Mouse (Mus musculus): ENCODE measurements at regions not wholly inside any gene's neighbourhood (a gene's known extent, or its start where the extent isn't known, plus 50 kb on each side); places are given as distances from the start of the nearest gene placed in this dataset.

- no peaks in the 10 kb centered on the region for H3K36me3 ChIP-seq (ENCODE audit: control insufficient read depth, insufficient read depth, low read length)
- no peaks in the 10 kb centered on the region for H3K27me3 ChIP-seq (ENCODE audit: control insufficient read depth, insufficient read depth, low read length)
- no peak overlapping the region for H3K27ac ChIP-seq (replicated peaks; ENCODE audit: low read depth, low read length)
- H3K4me3 ChIP-seq (replicated peaks; ENCODE audit: low read depth, low read length), result no peak overlapping the region
- ATAC-seq (ENCODE audit: low FRiP score, low TSS enrichment), result no peak
- H3K9me3 ChIP-seq (ENCODE audit: control insufficient read depth, low read length), result no peaks in the 10 kb centered on the region
- H3K4me1 ChIP-seq (ENCODE audit: control insufficient read depth, insufficient read depth, low read length), result no peaks in the 10 kb centered on the region
- no peak for DNase-seq
- 89% methylated on average over 2 of the region's 2 CpGs for WGBS
- no peak overlapping the region for H3K9ac ChIP-seq (replicated peaks; ENCODE audit: low read length)
- no peak overlapping the region for H3K4me2 ChIP-seq (ENCODE audit: low read length)
Measured at GRCm38 (mm10) chr8:7964276-7964675, 696.8 kb downstream of the Efnb2 start.

GRCm38 (mm10) chr8:7956745-7957144 is 704.3 kb downstream of the Efnb2 start:
- no peak overlapping the region for H3K4me2 ChIP-seq (ENCODE audit: low read length)
- H3K36me3 ChIP-seq (ENCODE audit: control insufficient read depth, insufficient read depth, low read length), result no peaks in the 10 kb centered on the region
- H3K9ac ChIP-seq (replicated peaks; ENCODE audit: low read length), result no peak overlapping the region
- DNase-seq (no peak), ATAC-seq (ENCODE audit: low FRiP score, low TSS enrichment) (no peak)
- H3K9me3 ChIP-seq (ENCODE audit: control insufficient read depth, low read length), result no peaks in the 10 kb centered on the region
- H3K27ac ChIP-seq (replicated peaks; ENCODE audit: low read depth, low read length), result no peak overlapping the region
- no peak overlapping the region for H3K4me3 ChIP-seq (replicated peaks; ENCODE audit: low read depth, low read length)
- H3K4me1 ChIP-seq (ENCODE audit: control insufficient read depth, insufficient read depth, low read length), result no peaks in the 10 kb centered on the region
- H3K27me3 ChIP-seq (ENCODE audit: control insufficient read depth, insufficient read depth, low read length), result peaks cover 3% of the 10 kb centered on the region; the same call in 1 of the 2 replicates

- no peak overlapping the region for H3K4me2 ChIP-seq (ENCODE audit: low read length)
- no peak for ATAC-seq (ENCODE audit: low FRiP score, low TSS enrichment)
- DNase-seq, result no peak
- no peaks in the 10 kb centered on the region for H3K9me3 ChIP-seq (ENCODE audit: control insufficient read depth, low read length)
- H3K4me1 ChIP-seq (ENCODE audit: control insufficient read depth, insufficient read depth, low read length), result no peaks in the 10 kb centered on the region
- 90% methylated on average over 3 of the region's 3 CpGs for WGBS
- no peak overlapping the region for H3K9ac ChIP-seq (replicated peaks; ENCODE audit: low read length)
- peaks cover 3% of the 10 kb centered on the region; the same call in 1 of the 2 replicates for H3K27me3 ChIP-seq (ENCODE audit: control insufficient read depth, insufficient read depth, low read length)
- no peaks in the 10 kb centered on the region for H3K36me3 ChIP-seq (ENCODE audit: control insufficient read depth, insufficient read depth, low read length)
- no peak overlapping the region for H3K27ac ChIP-seq (replicated peaks; ENCODE audit: low read depth, low read length)
- H3K4me3 ChIP-seq (replicated peaks; ENCODE audit: low read depth, low read length), result no peak overlapping the region
Measured at GRCm38 (mm10) chr8:7954851-7955250, 706.2 kb downstream of the Efnb2 start.

GRCm38 (mm10) chr8:7945966-7946775 is 714.9 kb downstream of the Efnb2 start:
- no peaks in the 10 kb centered on the region for H3K9me3 ChIP-seq (ENCODE audit: control insufficient read depth, low read length)
- 59% methylated on average over 10 of the region's 10 CpGs for WGBS
- H3K27ac ChIP-seq (replicated peaks; ENCODE audit: low read depth, low read length), result no peak overlapping the region
- H3K36me3 ChIP-seq (ENCODE audit: control insufficient read depth, insufficient read depth, low read length), result no peaks in the 10 kb centered on the region
- DNase-seq (peak; percentile 57), ATAC-seq (ENCODE audit: low FRiP score, low TSS enrichment) (peak; percentile 78)
- no peak overlapping the region for H3K9ac ChIP-seq (replicated peaks; ENCODE audit: low read length)
- H3K4me3 ChIP-seq (replicated peaks; ENCODE audit: low read depth, low read length), result no peak overlapping the region
- H3K4me2 ChIP-seq (ENCODE audit: low read length), result no peak overlapping the region
- H3K27me3 ChIP-seq (ENCODE audit: control insufficient read depth, insufficient read depth, low read length), result no peaks in the 10 kb centered on the region
- H3K4me1 ChIP-seq (ENCODE audit: control insufficient read depth, insufficient read depth, low read length), result no peaks in the 10 kb centered on the region

- no peak overlapping the region for H3K9ac ChIP-seq (replicated peaks; ENCODE audit: low read length)
- no peaks in the 10 kb centered on the region for H3K9me3 ChIP-seq (ENCODE audit: control insufficient read depth, low read length)
- H3K36me3 ChIP-seq (ENCODE audit: control insufficient read depth, insufficient read depth, low read length), result no peaks in the 10 kb centered on the region
- no peak for ATAC-seq (ENCODE audit: low FRiP score, low TSS enrichment)
- no peaks in the 10 kb centered on the region for H3K27me3 ChIP-seq (ENCODE audit: control insufficient read depth, insufficient read depth, low read length)
- WGBS, result 90% methylated on average over 2 of the region's 2 CpGs
- H3K4me2 ChIP-seq (ENCODE audit: low read length), result no peak overlapping the region
- DNase-seq, result no peak
- no peak overlapping the region for H3K27ac ChIP-seq (replicated peaks; ENCODE audit: low read depth, low read length)
- no peak overlapping the region for H3K4me3 ChIP-seq (replicated peaks; ENCODE audit: low read depth, low read length)
- H3K4me1 ChIP-seq (ENCODE audit: control insufficient read depth, insufficient read depth, low read length), result no peaks in the 10 kb centered on the region
Measured at GRCm38 (mm10) chr8:7936596-7936995, 724.4 kb downstream of the Efnb2 start.

GRCm38 (mm10) chr8:7919416-7919815 is 741.6 kb downstream of the Efnb2 start:
- ATAC-seq (ENCODE audit: low FRiP score, low TSS enrichment), result no peak
- H3K4me1 ChIP-seq (ENCODE audit: control insufficient read depth, insufficient read depth, low read length), result no peaks in the 10 kb centered on the region
- 84% methylated on average over 8 of the region's 8 CpGs for WGBS

GRCm38 (mm10) chr8:7894338-7894737 is 766.7 kb downstream of the Efnb2 start:
- no peak for DNase-seq
- Histone ChIP-seq H3K27me3 (ENCODE audit: control insufficient read depth, insufficient read depth, low read length) (no peaks in the 10 kb centered on the region), H3K4me1 (ENCODE audit: control insufficient read depth, insufficient read depth, low read length) (no peaks in the 10 kb centered on the region), H3K27ac (replicated peaks; ENCODE audit: low read depth, low read length) (no peak overlapping the region), H3K36me3 (ENCODE audit: control insufficient read depth, insufficient read depth, low read length) (no peaks in the 10 kb centered on the region), H3K4me2 (ENCODE audit: low read length) (no peak overlapping the region), H3K9ac (replicated peaks; ENCODE audit: low read length) (no peak overlapping the region), H3K9me3 (ENCODE audit: control insufficient read depth, low read length) (no peaks in the 10 kb centered on the region), H3K4me3 (replicated peaks; ENCODE audit: low read depth, low read length) (no peak overlapping the region)
- 79% methylated on average over 3 of the region's 3 CpGs for WGBS
- ATAC-seq (ENCODE audit: low FRiP score, low TSS enrichment), result no peak

More at GRCm38 (mm10) chr8:7919416-7919815, 741.6 kb downstream of the Efnb2 start:
- no peaks in the 10 kb centered on the region for H3K9me3 ChIP-seq (ENCODE audit: control insufficient read depth, low read length)
- H3K36me3 ChIP-seq (ENCODE audit: control insufficient read depth, insufficient read depth, low read length), result no peaks in the 10 kb centered on the region
- no peak overlapping the region for H3K9ac ChIP-seq (replicated peaks; ENCODE audit: low read length)
- H3K4me3 ChIP-seq (replicated peaks; ENCODE audit: low read depth, low read length), result no peak overlapping the region
- H3K4me2 ChIP-seq (ENCODE audit: low read length), result no peak overlapping the region
- H3K27me3 ChIP-seq (ENCODE audit: control insufficient read depth, insufficient read depth, low read length), result no peaks in the 10 kb centered on the region
- no peak overlapping the region for H3K27ac ChIP-seq (replicated peaks; ENCODE audit: low read depth, low read length)
- no peak for DNase-seq

GRCm38 (mm10) chr8:7853169-7853568 is 807.9 kb downstream of the Efnb2 start:
- Histone ChIP-seq H3K4me1 (ENCODE audit: control insufficient read depth, insufficient read depth, low read length) (no peaks in the 10 kb centered on the region), H3K4me3 (replicated peaks; ENCODE audit: low read depth, low read length) (no peak overlapping the region), H3K27me3 (ENCODE audit: control insufficient read depth, insufficient read depth, low read length) (no peaks in the 10 kb centered on the region), H3K27ac (replicated peaks; ENCODE audit: low read depth, low read length) (no peak overlapping the region), H3K4me2 (ENCODE audit: low read length) (no peak overlapping the region), H3K36me3 (ENCODE audit: control insufficient read depth, insufficient read depth, low read length) (no peaks in the 10 kb centered on the region), H3K9ac (replicated peaks; ENCODE audit: low read length) (no peak overlapping the region), H3K9me3 (ENCODE audit: control insufficient read depth, low read length) (no peaks in the 10 kb centered on the region)
- WGBS, result 78% methylated on average over 1 of the region's 1 CpGs
- peak; percentile 47 for DNase-seq
- ATAC-seq (ENCODE audit: low FRiP score, low TSS enrichment), result no peak

- no peak overlapping the region for H3K9ac ChIP-seq (replicated peaks; ENCODE audit: low read length)
- H3K27ac ChIP-seq (replicated peaks; ENCODE audit: low read depth, low read length), result no peak overlapping the region
- H3K36me3 ChIP-seq (ENCODE audit: control insufficient read depth, insufficient read depth, low read length), result no peaks in the 10 kb centered on the region
- no peak for ATAC-seq (ENCODE audit: low FRiP score, low TSS enrichment)
- H3K27me3 ChIP-seq (ENCODE audit: control insufficient read depth, insufficient read depth, low read length), result no peaks in the 10 kb centered on the region
- no peak overlapping the region for H3K4me3 ChIP-seq (replicated peaks; ENCODE audit: low read depth, low read length)
- no peaks in the 10 kb centered on the region for H3K4me1 ChIP-seq (ENCODE audit: control insufficient read depth, insufficient read depth, low read length)
- H3K4me2 ChIP-seq (ENCODE audit: low read length), result no peak overlapping the region
- DNase-seq, result no peak
- no peaks in the 10 kb centered on the region for H3K9me3 ChIP-seq (ENCODE audit: control insufficient read depth, low read length)
Measured at GRCm38 (mm10) chr8:7850573-7850972, 810.5 kb downstream of the Efnb2 start.
